Mouse (Mus musculus) heart, postnatal 0 days (tissue): Measurements from ENCODE around the gene Ptprz1. TPM values are rescaled to one million over a fixed set of nuclear protein-coding genes. Genes with fewer than 3 reads are reported as not detected.

Experiments used
- ATAC-seq: fragments of 200-750 bp; cut with Nextera tagmentation; 2 replicates; pipeline ENCODE4 v1.8.0; 2017; ENCODE audit warnings: low read depth, moderate number of reproducible peaks, moderate library complexity; ENCODE audit not compliant: insufficient read depth
- DNase-seq: peaks from one replicate; pipeline ENCODE4 v3.0.0-alpha.2; 2016; ENCODE audit warnings: low spot score
- H3K27ac ChIP-seq: fragments of 300-500 bp; sonication (generic); 2 replicates; pipeline ENCODE4 v1.5.1; 2014; ENCODE audit warnings: low read depth, mild to moderate bottlenecking
- H3K27me3 ChIP-seq: fragments of 300-500 bp; sonication (generic); 2 replicates; pipeline ENCODE4 v1.6.1; 2014; ENCODE audit warnings: low read length, mixed read lengths; ENCODE audit not compliant: control insufficient read depth, insufficient read depth
- H3K36me3 ChIP-seq: fragments of 300-500 bp; sonication (generic); replicated peaks from 2 replicates; pipeline ENCODE4 v1.6.1; 2014; ENCODE audit warnings: low read length, mixed read lengths; ENCODE audit not compliant: control insufficient read depth, insufficient read depth
- H3K4me1 ChIP-seq: fragments of 300-500 bp; sonication (generic); 2 replicates; pipeline ENCODE4 v1.6.1; 2014; ENCODE audit warnings: antibody characterized with exemption; ENCODE audit not compliant: control insufficient read depth, insufficient read depth
- H3K4me2 ChIP-seq: fragments of 300-500 bp; sonication (generic); 2 replicates; pipeline ENCODE4 v1.6.1; 2014; ENCODE audit warnings: low read depth, mild to moderate bottlenecking, low read length, moderate library complexity
- H3K4me3 ChIP-seq: fragments of 300-500 bp; sonication (generic); 2 replicates; pipeline ENCODE4 v1.5.1; 2014; ENCODE audit warnings: low read depth, low read length
- H3K9ac ChIP-seq: fragments of 300-500 bp; sonication (generic); replicated peaks from 2 replicates; pipeline ENCODE4 v1.6.1; 2014; ENCODE audit warnings: low read depth, low read length, mixed read lengths
- H3K9me3 ChIP-seq: fragments of 300-500 bp; sonication (generic); replicated peaks from 2 replicates; pipeline ENCODE4 v1.6.1; 2016; ENCODE audit warnings: low read length; ENCODE audit not compliant: control insufficient read depth
- CTCF ChIP-seq: IDR thresholded peaks from 2 replicates; pipeline ENCODE4 v1.5.1; 2016; ENCODE audit warnings: antibody characterized with exemption, control low read depth, low read depth
- EP300 ChIP-seq: IDR thresholded peaks from 2 replicates; pipeline ENCODE4 v1.6.1; 2016; ENCODE audit warnings: antibody characterized with exemption, low read depth
- WGBS: fragments of 180-500 bp; shearing (Covaris S2); extraction: QIAGEN DNeasy Blood & Tissue Kit; methylation state at CpG from one replicate; pipeline ENCODE4 v1.1.7; 2014; 5-methylcytosine and 5-hydroxymethylcytosine counted together
- polyA plus RNA-seq: library from polyadenylated mRNA; unstranded; fragments of >200 nt; fragmentation: Nextera tagmentation; extraction: Ambion mirVana; gene quantifications from 2 replicates; pipeline ENCODE4 v1.2.1, GENCODE M21; 2015
- total RNA-seq: library from RNA; depleted of rRNA; stranded (reverse); fragments of >200 nt; gene quantifications from 2 replicates; pipeline ENCODE4 v1.2.3, GENCODE M21; 2014; ENCODE audit warnings: low replicate concordance

The Ptprz1 gene
- total and polyA plus RNA-seq, 2 experiments from 2014 or later: 0.55 to 1.8 TPM

- Histone ChIP-seq H3K9me3 (no peaks in the 10 kb centered on the region), H3K4me1 (no peaks in the 10 kb centered on the region), H3K27ac (no peak overlapping the region), H3K4me3 (no peak overlapping the region), H3K4me2 (no peak overlapping the region), H3K9ac (no peak overlapping the region), H3K36me3 (no peaks in the 10 kb centered on the region), H3K27me3 (no peaks in the 10 kb centered on the region)
- DNase-seq (no peak), ATAC-seq (no peak)
- WGBS: 80% methylated on average over 6 of the region's 6 CpGs
- no peak for TF ChIP-seq EP300
- no peak for TF ChIP-seq CTCF
These were observed 12.7 kb downstream of the Ptprz1 start for GRCm38 (mm10) chr6:22887978-22888377.

DNA sequence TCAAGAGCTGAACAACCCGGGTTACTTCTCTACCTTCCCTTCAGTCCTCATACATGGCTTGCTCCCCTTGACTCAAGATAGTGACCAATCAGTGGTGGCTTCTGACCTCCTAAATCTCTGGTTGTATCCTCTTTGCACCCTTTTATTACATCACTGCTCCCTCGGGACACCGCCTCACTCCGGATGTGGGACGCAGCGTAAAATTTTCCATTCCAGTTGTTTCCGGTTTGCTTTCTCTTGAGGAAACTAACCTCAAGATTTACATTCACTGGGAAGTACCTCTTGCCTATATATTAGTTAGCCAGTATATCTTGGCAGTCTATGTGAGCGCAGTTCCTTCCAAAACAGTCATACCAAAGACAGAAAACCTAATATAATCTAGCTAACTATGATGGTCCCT is 14.0 kb downstream of the Ptprz1 start:
- Histone ChIP-seq H3K4me1 (no peaks in the 10 kb centered on the region), H3K4me2 (no peak overlapping the region), H3K27ac (no peak overlapping the region), H3K9me3 (no peaks in the 10 kb centered on the region), H3K9ac (no peak overlapping the region), H3K27me3 (no peaks in the 10 kb centered on the region), H3K36me3 (no peaks in the 10 kb centered on the region), H3K4me3 (no peak overlapping the region)
- WGBS: 86% methylated on average over 8 of the region's 8 CpGs
- DNase-seq: no peak
- ATAC-seq: no peak
- TF ChIP-seq EP300: no peak

DNA sequence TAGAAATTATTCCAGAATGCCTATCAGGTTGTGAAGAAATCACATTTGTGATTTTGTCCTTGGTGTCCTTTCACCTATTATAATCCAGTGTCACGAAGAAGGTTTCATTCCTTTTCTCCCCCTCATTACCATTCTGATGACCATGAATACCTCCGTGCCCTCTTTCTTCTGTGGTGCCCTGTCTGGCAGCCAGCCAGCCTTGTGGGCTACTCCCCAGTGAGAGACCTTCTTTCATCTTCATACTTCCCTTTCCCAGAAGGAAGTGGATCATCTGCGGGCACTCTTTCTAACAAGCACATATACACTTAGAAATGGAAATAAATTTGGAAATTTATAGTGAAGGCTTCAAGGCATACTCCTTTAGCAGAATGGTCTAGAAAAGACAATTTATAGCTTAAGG is 26.7 kb downstream of the Ptprz1 start:
- no peak for TF ChIP-seq EP300
- TF ChIP-seq CTCF: no peak
- DNase-seq (no peak), ATAC-seq (no peak)
- Histone ChIP-seq H3K4me1 (no peaks in the 10 kb centered on the region), H3K4me3 (no peak overlapping the region), H3K9me3 (no peaks in the 10 kb centered on the region), H3K27ac (no peak overlapping the region), H3K9ac (no peak overlapping the region), H3K36me3 (no peaks in the 10 kb centered on the region), H3K27me3 (no peaks in the 10 kb centered on the region), H3K4me2 (no peak overlapping the region)
- WGBS: 50% methylated on average over 3 of the region's 3 CpGs

- ATAC-seq: no peak
- Histone ChIP-seq H3K27me3 (no peaks in the 10 kb centered on the region), H3K27ac (no peak overlapping the region), H3K9me3 (no peaks in the 10 kb centered on the region), H3K4me3 (no peak overlapping the region), H3K4me1 (no peaks in the 10 kb centered on the region), H3K36me3 (no peaks in the 10 kb centered on the region), H3K9ac (no peak overlapping the region), H3K4me2 (no peak overlapping the region)
- no peak for DNase-seq
- TF ChIP-seq CTCF: no peak
- TF ChIP-seq EP300: no peak
- 75% methylated on average over 6 of the region's 6 CpGs for WGBS
These were observed 33.4 kb downstream of the Ptprz1 start for GRCm38 (mm10) chr6:22908510-22909256.

- ATAC-seq (no peak), DNase-seq (no peak)
- Histone ChIP-seq H3K4me2 (no peak overlapping the region), H3K27me3 (no peaks in the 10 kb centered on the region), H3K36me3 (no peaks in the 10 kb centered on the region), H3K4me1 (no peaks in the 10 kb centered on the region), H3K9ac (no peak overlapping the region), H3K9me3 (no peaks in the 10 kb centered on the region), H3K4me3 (no peak overlapping the region), H3K27ac (no peak overlapping the region)
- TF ChIP-seq CTCF (no peak), EP300 (no peak)
- WGBS: 59% methylated on average over 6 of the region's 6 CpGs
These were observed 34.1 kb downstream of the Ptprz1 start for GRCm38 (mm10) chr6:22909257-22909907.
